Mouse (Mus musculus) mesoderm, embryonic 11.5 days (tissue): ENCODE results near the gene Ica1l.
"Not testable (repeated sequence)": the region's sequence is repeated elsewhere in the genome, so short reads cannot be mapped to it uniquely, and the experiment has no call there.

ENCODE experiments used
- DNase-seq: peaks from one replicate; pipeline ENCODE4 v3.0.0-alpha.2; 2012; ENCODE audit warnings: low read depth, low spot score

The Ica1l gene

DNA sequence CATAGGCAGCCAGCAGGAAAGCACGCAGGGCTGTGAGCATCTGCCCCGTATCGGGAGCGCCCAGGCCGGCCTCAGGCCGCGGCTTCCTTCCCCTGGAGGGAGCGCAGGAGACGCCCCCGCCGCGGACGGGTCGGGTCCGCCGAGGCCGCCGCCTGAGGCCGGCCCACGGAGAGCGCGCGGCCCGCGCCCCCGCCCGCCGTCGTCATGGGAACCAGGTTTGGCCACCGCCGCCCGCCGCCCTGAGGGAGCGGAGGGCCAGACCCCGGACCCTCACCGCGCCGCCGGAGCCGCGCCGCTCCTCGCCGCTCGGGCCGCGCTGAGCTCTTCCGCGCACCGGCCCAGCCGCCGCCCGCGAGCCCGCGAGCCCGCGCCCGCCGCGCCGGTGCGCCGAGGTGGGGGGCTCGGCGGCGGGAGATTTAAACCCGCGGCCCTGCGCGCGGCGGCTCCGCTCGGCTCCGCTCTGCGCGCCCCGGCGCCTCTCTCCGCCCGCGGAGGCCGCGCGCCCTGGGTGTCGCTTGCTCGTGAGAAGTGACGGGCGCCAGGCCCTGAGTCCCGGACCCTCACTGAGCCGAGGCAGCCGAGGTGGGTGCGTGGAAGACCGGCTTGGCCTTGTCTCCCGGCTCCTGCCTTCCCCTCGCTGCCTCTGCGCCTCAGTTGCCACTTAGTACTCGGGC, at the start of gene Ica1l:
Gene Ica1l, minus strand, starts transcription at position 389 of the 674 bp plus-strand sequence.
- peak; percentile 52 for DNase-seq

DNA sequence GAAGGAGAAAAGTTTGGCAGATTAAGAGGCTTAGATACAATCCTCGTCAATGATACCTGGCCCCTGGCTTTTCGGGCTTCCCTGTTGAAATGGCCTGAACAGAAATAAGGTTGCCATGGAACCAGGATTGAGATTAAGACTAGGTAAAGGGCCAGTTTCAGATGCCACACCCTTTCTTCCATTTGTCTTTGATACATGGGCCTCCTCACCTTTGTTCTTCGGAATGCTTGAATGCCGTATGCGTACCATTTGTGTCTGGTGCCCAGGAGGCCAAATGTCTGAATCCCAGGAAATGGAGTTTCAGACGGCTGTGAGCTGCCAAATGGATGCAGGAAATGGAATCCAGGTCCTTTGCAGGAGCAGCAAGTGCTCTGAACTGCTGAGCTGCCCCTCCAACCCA, 33.4 kb upstream of the Ica1l start:
- no peak for DNase-seq

DNA sequence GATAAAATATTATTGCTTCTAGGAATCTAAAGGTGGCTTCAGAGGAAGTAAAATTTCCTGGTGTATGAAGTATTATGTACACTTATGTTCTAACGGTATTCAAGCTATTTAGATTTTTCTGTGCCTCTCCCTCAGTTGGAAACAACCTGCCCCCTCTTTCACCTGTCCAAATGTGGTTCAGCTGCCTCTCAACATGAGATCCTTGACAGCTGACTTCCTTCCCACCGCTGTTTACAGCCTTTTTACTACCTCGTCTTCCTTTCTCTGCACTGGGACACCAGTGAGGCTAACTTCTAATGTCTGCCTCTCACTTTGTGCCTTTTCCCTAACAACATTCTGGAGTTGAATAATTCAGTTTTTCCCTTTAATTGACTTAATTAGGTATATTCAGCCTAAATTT, 32.6 kb upstream of the Ica1l start:
- DNase-seq = no peak

DNA sequence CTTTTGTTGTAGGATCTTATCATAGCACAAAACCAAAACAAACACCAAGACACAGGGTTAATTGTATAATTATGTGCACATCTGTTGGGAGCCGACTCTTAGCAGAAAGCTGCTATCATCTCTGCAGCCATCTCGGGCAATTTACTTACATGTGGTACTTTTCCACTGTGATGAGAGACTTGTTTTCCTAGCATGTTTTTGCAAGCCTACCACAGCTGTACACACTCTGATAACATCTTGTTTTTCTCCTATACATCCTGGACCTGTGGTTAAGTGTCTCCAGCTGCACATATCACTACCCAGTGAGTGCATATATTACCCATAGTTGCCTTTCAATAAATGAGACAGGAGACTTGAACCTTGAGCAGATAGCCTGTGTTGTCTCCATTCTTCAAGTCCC, 32.0 kb upstream of the Ica1l start:
- no peak for DNase-seq

- DNase-seq = not testable (repeated sequence)
These were observed 27.7 kb upstream of the Ica1l start for GRCm38 (mm10) chr1:60070725-60071124.

GRCm38 (mm10) chr1:60056310-60056709, 13.3 kb upstream of the Ica1l start:
- DNase-seq = no peak

GRCm38 (mm10) chr1:60054659-60055058, 11.7 kb upstream of the Ica1l start:
- no peak for DNase-seq

DNA sequence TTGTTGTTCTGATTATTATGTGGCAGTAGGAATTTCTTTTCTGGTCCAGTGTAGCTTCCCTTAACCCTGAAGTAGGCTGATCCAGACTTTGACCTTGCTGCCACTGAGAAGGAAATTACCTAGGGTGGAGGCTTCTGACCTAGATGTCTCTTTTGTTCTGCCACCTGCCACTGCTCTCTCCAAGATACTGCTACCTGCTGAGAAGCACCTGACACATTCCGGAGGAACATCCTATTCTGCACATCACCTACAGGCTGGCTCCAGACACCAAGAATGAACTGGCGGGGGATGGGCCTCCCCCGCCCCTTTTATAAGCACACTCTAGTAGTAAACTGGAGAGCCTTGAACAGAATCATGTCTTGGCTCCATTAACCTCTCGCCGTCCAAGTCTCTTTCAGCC, 4.5 kb upstream of the Ica1l start:
- DNase-seq = not testable (repeated sequence)

DNA sequence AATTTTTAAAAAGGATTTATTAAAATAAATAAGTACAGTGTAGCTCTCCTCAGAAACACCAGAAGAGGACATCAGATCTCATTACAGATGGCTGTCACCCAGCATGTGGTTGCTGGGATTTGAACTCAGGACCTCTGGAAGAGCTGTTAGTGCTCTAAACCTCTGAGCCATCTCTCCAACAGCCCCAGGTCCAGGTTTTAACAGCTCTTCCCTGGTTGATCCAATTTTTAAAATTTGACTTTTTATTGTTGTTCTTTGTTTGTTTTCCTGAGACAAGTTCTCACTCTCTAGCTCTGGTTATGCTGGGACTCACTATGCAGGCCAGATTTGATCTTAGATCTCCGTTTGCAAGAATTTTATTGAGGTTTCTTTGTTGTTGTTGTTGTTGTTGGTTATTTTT, 1.6 kb upstream of the Ica1l start:
- DNase-seq = no peak

GRCm38 (mm10) chr1:60042398-60042795, 587 bp downstream of the Ica1l start:
- no peak for DNase-seq

GRCm38 (mm10) chr1:60035044-60035443, 7.9 kb downstream of the Ica1l start:
- DNase-seq = no peak

- no peak for DNase-seq
These were observed 25.9 kb downstream of the Ica1l start for GRCm38 (mm10) chr1:60017031-60017469.

- no peak for DNase-seq
These were observed 26.8 kb downstream of the Ica1l start for GRCm38 (mm10) chr1:60016136-60016611.

DNA sequence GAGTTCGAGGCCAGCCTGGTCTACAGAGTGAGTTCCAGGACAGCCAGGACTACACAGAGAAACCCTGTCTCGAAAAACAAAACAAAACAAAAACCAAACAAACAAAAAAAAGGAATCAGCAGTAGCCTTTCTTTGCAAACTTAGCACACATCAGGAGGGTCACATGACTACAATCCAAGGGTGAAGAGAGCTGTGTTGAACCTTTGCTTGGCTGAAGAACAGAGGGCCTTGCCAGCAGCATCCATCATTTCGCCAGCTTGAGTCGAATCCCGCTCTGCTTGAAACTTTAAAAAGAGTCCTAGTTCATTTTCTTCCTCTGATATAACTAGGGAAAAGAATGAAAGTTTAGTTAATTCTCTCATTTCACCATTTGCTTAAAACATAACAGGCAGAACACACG, 27.5 kb downstream of the Ica1l start:
- no peak for DNase-seq

DNA sequence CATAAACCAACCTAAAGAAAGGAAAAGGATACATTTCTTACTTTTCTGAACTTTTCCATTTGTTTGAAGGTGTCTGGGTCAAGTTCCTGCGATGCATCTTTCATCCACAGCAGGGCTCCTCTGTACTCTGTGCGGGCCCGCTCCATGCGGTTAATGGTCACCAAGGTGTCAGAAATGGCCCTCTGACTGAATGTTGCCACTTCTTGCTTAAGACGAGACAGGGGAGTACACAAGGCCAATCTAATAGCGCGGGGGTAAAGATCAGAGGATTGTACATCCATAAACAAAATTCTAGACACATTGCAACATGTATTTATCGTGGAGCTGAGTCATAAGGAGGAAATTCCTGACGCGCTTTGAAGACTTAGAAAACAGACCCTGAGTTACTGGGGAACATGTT, 29.2 kb downstream of the Ica1l start:
- no peak for DNase-seq

GRCm38 (mm10) chr1:60008743-60009142, 34.2 kb downstream of the Ica1l start:
- no peak for DNase-seq

- DNase-seq = no peak
These were observed 35.6 kb downstream of the Ica1l start for GRCm38 (mm10) chr1:60007337-60007736.

- no peak for DNase-seq
These were observed 42.7 kb downstream of the Ica1l start for GRCm38 (mm10) chr1:60000319-60000718.

DNA sequence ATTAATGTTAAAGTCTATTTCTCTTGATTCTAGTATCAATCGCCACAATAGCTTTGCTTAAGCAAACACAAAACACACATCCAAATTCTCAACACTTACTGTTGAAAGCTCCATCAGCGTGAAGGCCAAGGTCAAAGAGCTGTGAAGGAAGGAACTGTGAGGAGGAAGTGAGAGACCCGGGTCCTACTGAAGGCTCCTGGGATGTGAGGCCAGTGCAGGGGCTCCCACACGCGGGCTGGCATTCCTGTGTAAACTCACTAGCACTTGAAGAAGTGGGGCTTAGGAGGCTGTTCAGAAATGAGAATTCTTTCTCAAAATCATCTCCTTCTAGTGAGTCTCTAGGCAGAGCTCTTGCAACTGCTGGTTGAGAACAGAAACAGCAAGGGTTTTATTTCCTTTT, 45.6 kb downstream of the Ica1l start:
- no peak for DNase-seq

DNA sequence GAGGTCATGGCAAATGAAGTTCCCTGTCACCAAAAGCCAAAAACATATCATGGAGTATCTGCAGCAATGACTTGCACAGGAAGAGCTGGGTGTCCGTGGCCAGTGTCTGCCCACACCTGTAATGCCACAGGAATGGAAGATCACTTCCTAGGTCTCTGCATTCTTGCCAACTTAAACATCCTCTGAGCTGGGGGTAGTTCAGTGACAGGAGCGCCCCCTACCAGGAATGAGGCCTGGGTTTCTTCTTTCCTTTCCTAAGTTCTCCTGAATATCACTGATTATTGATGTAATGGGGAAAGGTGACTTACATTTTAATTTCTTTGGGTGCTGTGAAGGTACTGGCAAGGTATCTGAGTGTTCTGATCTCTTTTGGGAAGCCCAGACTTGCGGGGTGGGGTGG, 47.3 kb downstream of the Ica1l start:
- DNase-seq = no peak

DNA sequence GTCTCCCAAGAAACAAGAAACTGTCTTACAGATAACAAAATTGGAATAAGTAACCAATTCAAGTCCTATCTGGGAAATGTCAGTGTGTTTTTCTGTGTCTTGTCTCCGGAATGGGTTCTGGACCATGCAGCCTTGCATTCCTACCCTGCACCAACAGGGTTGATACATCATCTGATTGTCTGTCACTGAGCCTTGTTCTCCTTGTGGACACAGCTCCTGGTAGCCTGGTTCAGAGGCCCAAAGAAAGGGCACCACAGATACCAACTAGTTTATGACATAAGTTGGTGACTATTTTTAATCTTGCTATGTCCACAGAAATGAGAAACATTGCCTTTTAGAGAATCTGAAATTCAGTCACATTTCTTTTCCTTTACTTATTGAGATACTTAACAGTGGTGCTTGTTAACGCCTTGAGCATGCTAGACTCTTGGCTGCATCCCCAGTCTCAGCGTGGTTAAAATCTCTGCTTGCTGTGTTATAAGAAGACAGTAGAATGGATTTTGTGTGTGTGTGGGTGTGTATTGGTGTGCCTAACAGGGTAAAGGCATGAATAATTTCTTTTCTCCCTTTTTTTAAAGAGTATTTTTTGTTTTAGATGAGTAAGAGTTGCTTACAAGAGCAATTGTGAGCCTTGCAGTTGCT, 55.5 kb downstream of the Ica1l start:
- no peak for DNase-seq

DNA sequence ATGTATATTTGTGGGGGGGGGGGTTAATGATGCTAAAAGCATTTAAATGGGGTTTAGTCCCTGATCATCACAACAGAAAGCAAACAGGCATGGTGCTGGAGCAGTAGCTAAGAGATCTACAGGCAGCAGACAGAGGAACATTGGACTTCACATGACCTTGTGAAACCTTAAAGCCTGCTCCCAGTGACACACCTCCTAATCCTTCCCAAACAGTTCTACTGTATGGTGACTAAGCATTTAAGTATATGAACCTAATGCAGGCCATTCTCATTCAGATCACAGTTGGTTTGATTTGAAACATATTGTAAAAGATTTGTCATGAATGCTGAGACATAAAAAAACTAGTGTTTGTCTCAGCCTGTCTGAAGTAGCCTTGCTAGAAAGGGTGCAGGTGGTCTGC, 56.4 kb downstream of the Ica1l start:
- DNase-seq = no peak

GRCm38 (mm10) chr1:59967291-59967690, 75.7 kb downstream of the Ica1l start:
- no peak for DNase-seq
